Mouse (Mus musculus) intestine, postnatal 0 days (tissue): Measurements from ENCODE around the gene Rbl1. TPM values are rescaled to one million over a fixed set of nuclear protein-coding genes. Genes with fewer than 3 reads are reported as not detected.

ENCODE experiments used
- ATAC-seq: fragments of 200-750 bp; cut with Nextera tagmentation; 2 replicates; pipeline ENCODE4 v1.8.0; 2017; ENCODE audit warnings: mild to moderate bottlenecking, moderate TSS enrichment, moderate library complexity
- H3K27ac ChIP-seq: fragments of 300-500 bp; sonication (generic); 2 replicates; pipeline ENCODE4 v1.5.1; 2014; ENCODE audit warnings: mild to moderate bottlenecking, low read depth, low read length, moderate library complexity
- H3K27me3 ChIP-seq: fragments of 300-500 bp; sonication (generic); replicated peaks from 2 replicates; pipeline ENCODE4 v1.6.1; 2014; ENCODE audit warnings: low read length, mixed read lengths; ENCODE audit not compliant: control insufficient read depth, insufficient read depth
- H3K36me3 ChIP-seq: fragments of 300-500 bp; sonication (generic); 2 replicates; pipeline ENCODE4 v1.6.1; 2014; ENCODE audit warnings: mild to moderate bottlenecking, moderate library complexity; ENCODE audit not compliant: control insufficient read depth, insufficient read depth
- H3K4me1 ChIP-seq: fragments of 300-500 bp; sonication (generic); replicated peaks from 2 replicates; pipeline ENCODE4 v1.6.1; 2014; ENCODE audit warnings: antibody characterized with exemption, low read length, mixed read lengths; ENCODE audit not compliant: control insufficient read depth, insufficient read depth
- H3K4me2 ChIP-seq: fragments of 300-500 bp; sonication (generic); replicated peaks from 2 replicates; pipeline ENCODE4 v1.6.1; 2014; ENCODE audit warnings: low read depth, mild to moderate bottlenecking, moderate library complexity
- H3K4me3 ChIP-seq: fragments of 300-500 bp; sonication (generic); 2 replicates; pipeline ENCODE4 v1.5.1; 2014; ENCODE audit warnings: low read depth, low read length
- H3K9ac ChIP-seq: fragments of 300-500 bp; sonication (generic); 2 replicates; pipeline ENCODE4 v1.6.1; 2014; ENCODE audit warnings: mild to moderate bottlenecking, low read depth, low read length
- H3K9me3 ChIP-seq: fragments of 300-500 bp; sonication (generic); 2 replicates; pipeline ENCODE4 v1.6.1; 2016; ENCODE audit warnings: mixed run types; ENCODE audit not compliant: control insufficient read depth
- CTCF ChIP-seq: sonication (generic); IDR thresholded peaks from 2 replicates; pipeline ENCODE4 v1.5.1; 2016; ENCODE audit warnings: low read depth, mild to moderate bottlenecking, control low read depth, antibody characterized with exemption, moderate library complexity
- WGBS: fragments of 180-500 bp; shearing (Covaris S2); extraction: QIAGEN DNeasy Blood & Tissue Kit; methylation state at CpG from one replicate; pipeline ENCODE4 v1.1.7; 2014; 5-methylcytosine and 5-hydroxymethylcytosine counted together
- polyA plus RNA-seq: library from polyadenylated mRNA; unstranded; fragments of >200 nt; fragmentation: Nextera tagmentation; extraction: Ambion mirVana; gene quantifications from 2 replicates; pipeline ENCODE4 v1.2.1, GENCODE M21; 2015

Gene Rbl1
- polyA plus RNA-seq, 1 experiment from 2014 or later = 9.3 TPM

DNA sequence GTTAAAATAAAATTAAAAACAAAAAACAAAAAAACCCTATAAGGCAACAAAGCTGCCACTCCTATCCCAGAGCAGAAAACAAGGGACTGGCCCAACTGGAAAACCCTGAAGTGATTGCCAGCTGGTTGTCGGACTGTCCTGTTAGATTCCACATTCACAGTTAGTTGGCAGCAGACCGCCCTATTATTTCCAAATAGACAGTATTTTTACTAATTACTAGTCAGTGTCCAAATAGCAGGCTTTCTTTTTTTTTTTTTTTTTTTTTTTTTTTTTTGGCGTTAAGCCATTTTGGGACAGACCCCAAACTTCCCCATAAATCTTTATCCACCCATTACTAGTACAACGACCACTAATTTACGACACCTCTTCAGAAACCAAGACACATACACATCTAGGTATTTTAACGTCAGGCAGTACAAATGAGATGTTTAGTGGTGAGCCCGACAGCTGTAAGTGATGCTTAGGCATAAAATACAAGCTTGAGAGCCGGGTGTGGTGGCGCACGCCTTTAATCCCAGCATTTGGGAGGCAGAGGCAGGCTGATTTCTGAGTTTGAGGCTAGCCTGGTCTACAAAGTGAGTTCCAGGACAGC, 68.7 kb downstream of the Rbl1 start:
- no peak for TF ChIP-seq CTCF
- Histone ChIP-seq H3K9ac (no peak overlapping the region), H3K9me3 (no peaks in the 10 kb centered on the region), H3K4me3 (peak overlapping the region; percentile 62), H3K4me1 (0 out of 2 replicates have a peak, but pooled peaks cover 4% of the 10 kb centered on the region), H3K27ac (peak overlapping the region; percentile 76), H3K27me3 (no peaks in the 10 kb centered on the region), H3K36me3 (no peaks in the 10 kb centered on the region), H3K4me2 (peak overlapping the region; percentile 90)
- ATAC-seq = no peak
- WGBS = 73% methylated on average over 10 of the region's 10 CpGs

DNA sequence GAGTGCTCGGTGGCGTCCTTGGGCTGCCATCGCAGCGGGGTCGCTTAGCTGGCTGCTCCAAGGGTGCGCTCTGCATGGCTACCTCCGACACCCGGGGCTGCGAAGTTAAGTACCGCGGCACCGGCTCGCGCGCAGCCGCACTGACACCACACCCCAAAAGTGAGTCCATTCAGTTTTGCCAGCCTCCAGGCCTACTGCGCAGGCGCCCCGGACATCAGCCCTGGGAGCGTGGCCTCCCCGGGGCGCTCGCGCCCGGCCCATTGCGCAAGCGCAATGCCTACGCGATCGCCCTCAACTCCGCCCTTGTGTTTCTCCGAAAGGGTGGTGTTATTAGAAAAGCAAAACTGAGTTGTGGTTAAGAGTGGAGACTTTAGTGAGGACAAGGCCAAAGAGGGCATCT, 69.3 kb downstream of the Rbl1 start, which contains the start of gene Samhd1:
Gene Samhd1, minus strand, starts transcription at position 252 of the 400 bp plus-strand sequence.
- Histone ChIP-seq H3K4me3 (peak within 1 kb of the TSS; percentile 62), H3K4me1 (0 out of 2 replicates have a peak, but pooled peaks cover 4% of the 10 kb centered on the region), H3K4me2 (peak within 1 kb of the TSS; percentile 90), H3K36me3 (no peaks in the 10 kb centered on the region), H3K27ac (peak within 1 kb of the TSS; percentile 76), H3K9me3 (no peaks in the 10 kb centered on the region), H3K27me3 (no peaks in the 10 kb centered on the region), H3K9ac (peak within 1 kb of the TSS; percentile 65)
- under 1% methylated on average over 32 of the region's 32 CpGs for WGBS
- peak; percentile 86 for ATAC-seq
- TF ChIP-seq CTCF = no peak

DNA sequence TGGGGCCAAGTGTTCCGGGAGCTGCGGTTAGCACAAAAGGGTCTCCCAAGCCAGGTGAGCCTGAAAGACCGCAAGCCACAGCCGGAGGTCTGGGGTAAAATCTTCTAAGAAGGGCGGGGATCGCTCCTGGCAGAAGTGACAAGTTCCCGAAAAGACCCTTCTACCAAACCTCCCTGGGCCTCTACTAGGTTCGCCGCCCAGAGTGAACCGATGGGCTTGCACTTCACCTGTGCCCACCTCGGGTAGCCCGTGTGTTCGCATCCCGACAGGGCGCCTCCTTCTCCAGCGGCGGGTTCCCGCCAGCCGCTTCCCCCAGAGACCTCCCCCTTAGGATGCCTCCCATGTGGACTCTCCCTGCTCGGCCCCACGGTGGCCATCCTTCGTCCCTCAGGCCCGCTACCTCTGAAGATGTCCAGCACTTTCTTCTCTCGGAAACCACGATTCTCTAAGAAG, 69.8 kb downstream of the Rbl1 start:
- ATAC-seq = peak; percentile 25
- TF ChIP-seq CTCF = no peak

DNA sequence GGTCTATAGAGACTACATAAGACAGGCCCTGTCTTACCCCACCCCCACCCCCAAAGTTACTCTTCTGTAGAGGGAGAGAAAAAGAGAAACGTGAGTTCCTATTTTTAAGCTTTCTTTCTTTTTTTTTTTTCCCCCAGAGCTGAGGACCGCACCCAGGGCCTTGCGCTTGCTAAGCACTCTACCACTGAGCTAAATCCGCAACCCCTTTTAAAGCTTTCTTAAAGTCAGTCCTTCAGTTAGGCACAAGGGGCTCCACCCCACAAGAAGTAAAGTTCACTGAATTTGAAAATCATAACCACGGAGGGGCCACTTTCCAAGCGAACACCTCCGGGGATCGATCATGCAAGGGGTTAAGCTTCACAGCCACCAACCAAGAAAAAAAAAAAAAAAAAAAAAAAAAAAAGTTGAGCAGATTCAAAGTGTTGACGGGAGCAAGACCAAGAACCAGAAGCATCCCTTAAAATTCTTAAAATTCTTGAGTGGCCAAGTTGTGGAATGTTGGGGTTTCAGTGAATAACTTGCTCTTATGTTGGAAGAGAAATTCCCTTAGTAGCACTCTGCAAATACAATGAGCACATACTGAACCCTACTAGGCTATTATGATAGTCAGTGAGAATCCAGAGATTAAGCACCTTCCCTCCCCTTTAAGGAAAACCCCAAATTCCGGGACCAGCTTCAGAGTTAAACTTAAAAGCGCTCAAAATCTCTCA, 70.4 kb downstream of the Rbl1 start:
- Histone ChIP-seq H3K27me3 (no peaks in the 10 kb centered on the region), H3K9me3 (no peaks in the 10 kb centered on the region), H3K27ac (peak overlapping the region; percentile 76; the same call in 1 of the 2 replicates), H3K36me3 (no peaks in the 10 kb centered on the region), H3K9ac (peak overlapping the region; percentile 65), H3K4me3 (peak overlapping the region; percentile 62), H3K4me1 (0 out of 2 replicates have a peak, but pooled peaks cover 4% of the 10 kb centered on the region), H3K4me2 (peak overlapping the region; percentile 90)
- WGBS = 19% methylated on average over 11 of the region's 11 CpGs
- TF ChIP-seq CTCF = no peak
- ATAC-seq = no peak

More for the DNA sequence above, 69.8 kb downstream of the Rbl1 start:
- Histone ChIP-seq H3K27ac (peak overlapping the region; percentile 76), H3K27me3 (no peaks in the 10 kb centered on the region), H3K36me3 (no peaks in the 10 kb centered on the region), H3K9ac (peak overlapping the region; percentile 65), H3K9me3 (no peaks in the 10 kb centered on the region), H3K4me2 (peak overlapping the region; percentile 90), H3K4me3 (peak overlapping the region; percentile 62), H3K4me1 (0 out of 2 replicates have a peak, but pooled peaks cover 4% of the 10 kb centered on the region)
- WGBS = 0% methylated on average over 25 of the region's 25 CpGs

DNA sequence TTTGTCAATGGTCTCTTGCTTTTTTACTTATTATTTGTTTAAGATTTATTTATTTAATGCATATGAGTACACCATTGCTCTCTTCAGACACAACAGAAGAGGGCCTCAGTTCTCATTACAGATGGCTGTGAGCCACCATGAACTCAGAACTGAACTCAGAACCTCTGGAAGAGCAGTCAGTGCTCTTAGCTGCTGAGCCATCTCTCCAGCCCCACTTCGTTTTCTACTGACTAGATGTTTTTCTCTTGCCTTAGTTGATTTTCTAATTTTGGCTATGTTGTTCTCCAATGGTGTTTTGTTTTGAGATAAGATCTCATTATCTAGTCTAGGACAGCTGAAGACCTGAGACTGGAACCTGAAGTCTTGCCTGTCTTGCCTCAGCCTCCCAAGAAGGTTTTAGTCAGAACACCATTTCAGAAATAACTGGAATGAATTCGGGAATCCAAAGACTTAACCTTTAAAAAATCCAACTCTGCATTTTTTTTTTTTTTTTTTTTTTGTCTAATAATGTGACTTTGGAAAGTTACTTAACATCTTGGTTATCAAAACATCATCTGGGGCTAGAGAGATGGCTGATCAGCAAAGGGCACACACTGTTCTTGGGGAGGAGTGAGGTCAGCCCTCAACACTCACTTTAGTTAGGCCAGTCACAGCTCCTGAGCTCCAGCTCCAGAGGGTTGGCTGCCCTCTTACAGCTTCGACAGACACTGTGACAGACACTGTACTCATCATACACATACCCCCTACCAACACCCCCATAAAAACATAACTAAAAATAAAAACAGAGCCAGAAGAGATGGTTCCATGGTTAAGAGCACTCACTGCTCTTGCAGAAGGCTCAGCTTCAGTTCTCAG, 71.4 kb downstream of the Rbl1 start:
- H3K9me3 ChIP-seq = no peaks in the 10 kb centered on the region
- H3K9ac ChIP-seq = no peak overlapping the region
- H3K4me3 ChIP-seq = no peak overlapping the region
- no peak overlapping the region for H3K4me2 ChIP-seq
- no peaks in the 10 kb centered on the region for H3K27me3 ChIP-seq
- H3K27ac ChIP-seq = no peak overlapping the region
- H3K4me1 ChIP-seq = peaks cover 10% of the 10 kb centered on the region; the same call in 1 of the 2 replicates
- ATAC-seq = no peak
- 80% methylated on average over 3 of the region's 3 CpGs for WGBS
- TF ChIP-seq CTCF = no peak
- H3K36me3 ChIP-seq = no peaks in the 10 kb centered on the region
